Mouse (Mus musculus) hindbrain, embryonic 13.5 days (tissue): Measurements from ENCODE around the gene A1bg. TPM values are rescaled to one million over a fixed set of nuclear protein-coding genes. Genes with fewer than 3 reads are reported as not detected.
A peak's percentile ranks its signal among the peaks of the same experiment; 100 is the strongest.

Experiments used
- ATAC-seq: fragments of 200-750 bp; cut with Nextera tagmentation; 2 replicates; pipeline ENCODE4 v1.8.0; 2017; ENCODE audit warnings: moderate TSS enrichment; ENCODE audit not compliant: low FRiP score
- H3K27ac ChIP-seq: fragments of 300-500 bp; sonication (generic); 2 replicates; pipeline ENCODE4 v1.5.1; 2015; ENCODE audit warnings: inconsistent platforms, mild to moderate bottlenecking, moderate library complexity
- H3K27me3 ChIP-seq: fragments of 300-500 bp; sonication (generic); 2 replicates; pipeline ENCODE4 v1.6.1; 2015; ENCODE audit warnings: mild to moderate bottlenecking, inconsistent platforms
- H3K36me3 ChIP-seq: fragments of 300-500 bp; sonication (generic); 2 replicates; pipeline ENCODE4 v1.6.1; 2015; ENCODE audit warnings: mild to moderate bottlenecking, inconsistent platforms
- H3K4me1 ChIP-seq: fragments of 300-500 bp; sonication (generic); replicated peaks from 2 replicates; pipeline ENCODE4 v1.6.1; 2015; ENCODE audit warnings: inconsistent platforms
- H3K4me2 ChIP-seq: fragments of 300-500 bp; sonication (generic); 2 replicates; pipeline ENCODE4 v1.6.1; 2015; ENCODE audit warnings: inconsistent platforms, mild to moderate bottlenecking, moderate library complexity
- H3K4me3 ChIP-seq: fragments of 300-500 bp; sonication (generic); 2 replicates; pipeline ENCODE4 v1.5.1; 2015; ENCODE audit warnings: mild to moderate bottlenecking, inconsistent platforms
- H3K9ac ChIP-seq: fragments of 300-500 bp; sonication (generic); 2 replicates; pipeline ENCODE4 v1.6.1; 2015; ENCODE audit warnings: mild to moderate bottlenecking, inconsistent platforms
- H3K9me3 ChIP-seq: fragments of 300-500 bp; sonication (generic); 2 replicates; pipeline ENCODE4 v1.6.1; 2016; ENCODE audit warnings: inconsistent platforms
- WGBS: fragments of 180-500 bp; shearing (Covaris S2); methylation state at CpG from one replicate; pipeline ENCODE4 v1.1.7; 2015; 5-methylcytosine and 5-hydroxymethylcytosine counted together
- polyA plus RNA-seq: library from polyadenylated mRNA; unstranded; fragments of >200 nt; fragmentation: Nextera tagmentation; extraction: Ambion mirVana; gene quantifications from 2 replicates; pipeline ENCODE4 v1.2.1, GENCODE M21; 2015

Gene A1bg
- polyA plus RNA-seq, 1 experiment from 2014 or later, result not detected

DNA sequence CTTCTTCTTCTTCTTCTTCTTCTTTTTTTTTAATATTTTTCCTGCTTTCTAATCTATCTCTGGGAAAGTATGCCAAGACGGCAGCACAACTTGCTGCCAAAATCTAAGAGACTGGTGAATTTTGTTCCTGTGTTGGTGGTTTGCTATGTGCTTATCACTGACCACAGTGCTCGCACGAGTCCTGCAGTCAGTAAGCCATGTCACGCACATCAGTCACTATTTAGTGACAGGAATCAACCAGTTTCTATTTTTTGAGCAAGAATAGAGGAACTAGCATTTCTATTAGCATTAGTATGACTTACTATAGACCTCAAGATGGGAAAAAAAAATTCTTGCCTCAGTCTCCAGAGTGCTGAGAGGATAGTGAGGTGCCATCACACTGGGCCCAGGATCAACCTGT is 68.7 kb downstream of the A1bg start:
- no peaks in the 10 kb centered on the region for H3K9me3 ChIP-seq
- 90% methylated on average over 4 of the region's 4 CpGs for WGBS
- H3K4me3 ChIP-seq, result no peak overlapping the region
- no peaks in the 10 kb centered on the region for H3K27me3 ChIP-seq
- H3K36me3 ChIP-seq, result no peaks in the 10 kb centered on the region
- H3K4me2 ChIP-seq, result no peak overlapping the region
- ATAC-seq, result no peak
- no peak overlapping the region for H3K27ac ChIP-seq
- H3K9ac ChIP-seq, result no peak overlapping the region
- peaks cover 7% of the 10 kb centered on the region; the same call in 1 of the 2 replicates for H3K4me1 ChIP-seq

DNA sequence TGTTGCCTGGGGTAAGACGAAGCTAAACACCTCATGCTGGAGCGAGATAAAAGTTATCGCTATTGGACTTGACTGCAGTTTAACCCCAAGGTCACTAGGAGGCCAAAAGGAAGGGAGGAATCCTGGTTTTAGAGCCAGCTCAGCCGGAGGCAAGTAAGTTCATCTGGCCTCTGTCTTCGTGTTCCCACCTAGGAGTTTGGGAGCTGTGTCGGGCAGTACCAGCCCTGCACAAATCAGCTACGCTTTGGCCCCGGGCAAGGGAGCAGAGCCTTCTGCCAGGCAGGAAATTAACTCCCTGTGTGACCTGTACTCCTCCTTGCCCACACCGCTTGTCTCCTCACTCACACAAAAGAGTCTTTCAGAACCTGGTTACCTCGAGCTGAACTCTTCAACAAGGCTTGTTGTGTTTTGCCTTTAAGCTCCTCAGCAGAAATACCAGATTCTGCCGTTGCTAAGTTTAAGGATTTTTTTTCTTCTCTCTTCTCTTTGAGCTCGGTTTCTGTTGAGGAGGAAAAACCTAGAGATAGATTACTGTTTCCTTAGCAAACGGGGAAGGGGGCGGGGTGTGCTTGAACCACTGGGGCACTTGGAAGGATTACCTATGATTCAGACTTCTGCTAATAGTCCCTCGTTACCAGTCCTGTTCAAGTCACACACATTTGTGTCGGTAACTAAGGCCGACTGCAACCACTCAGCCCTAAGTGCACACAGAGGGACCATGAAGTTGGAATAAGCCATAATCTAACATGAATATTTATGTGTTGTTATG is 69.4 kb downstream of the A1bg start, which contains the start of gene Fam84b:
Fam84b (minus strand) TSS at position 548 of the 769 bp plus-strand sequence.
- Histone ChIP-seq H3K4me2 (0 out of 2 replicates have a peak within 1 kb of the TSS, but pooled peaks have one; percentile 13), H3K36me3 (no peaks in the 10 kb centered on the region), H3K4me3 (no peak within 1 kb of the TSS), H3K9me3 (no peaks in the 10 kb centered on the region), H3K4me1 (peaks cover 7% of the 10 kb centered on the region; the same call in 1 of the 2 replicates), H3K27me3 (no peaks in the 10 kb centered on the region), H3K27ac (no peak within 1 kb of the TSS), H3K9ac (no peak within 1 kb of the TSS)
- 0 out of 2 replicates have a peak, but pooled peaks have one; percentile 39 for ATAC-seq
- 37% methylated on average over 17 of the region's 17 CpGs for WGBS

DNA sequence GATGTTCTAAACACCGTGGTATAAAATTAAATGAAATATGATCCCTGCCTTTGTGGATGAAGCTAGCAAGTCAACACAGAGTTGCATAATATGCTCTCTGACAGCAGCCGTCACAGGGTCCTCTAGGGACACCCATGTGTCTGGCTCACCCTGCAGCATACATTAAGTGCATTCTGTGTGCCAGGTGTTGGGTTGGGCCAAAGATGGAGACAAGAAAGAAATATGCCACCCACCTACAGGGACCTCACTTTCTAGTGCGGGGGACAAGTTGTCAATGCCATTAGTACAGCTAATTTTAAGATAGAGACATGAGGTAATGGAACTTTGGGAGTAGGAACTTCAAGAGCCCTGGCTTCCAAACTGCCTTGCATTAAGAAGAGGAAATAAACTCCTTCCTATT is 74.2 kb downstream of the A1bg start:
- ATAC-seq, result no peak
- Histone ChIP-seq H3K27ac (no peak overlapping the region), H3K9me3 (no peaks in the 10 kb centered on the region), H3K9ac (no peak overlapping the region), H3K36me3 (no peaks in the 10 kb centered on the region), H3K4me1 (peaks cover 20% of the 10 kb centered on the region), H3K4me2 (no peak overlapping the region), H3K27me3 (0 out of 2 replicates have a peak, but pooled peaks cover 2% of the 10 kb centered on the region), H3K4me3 (no peak overlapping the region)
- 61% methylated on average over 3 of the region's 3 CpGs for whole genome bisulfite sequencing

Other genes starting within 250 kb of the A1bg start
- gene Fam84b, start 69.2 kb downstream of the A1bg start, polyA plus RNA-seq, result 8.9 and 15.4 TPM in 2 replicates